Mouse (Mus musculus) thymus, adult 2 months (tissue): ENCODE measurements around the gene Taok3. TPM values are rescaled to one million over a fixed set of nuclear protein-coding genes. Genes with fewer than 3 reads are reported as not detected.

ENCODE experiments used
- DNase-seq: peaks from one replicate; pipeline ENCODE4 v3.0.0; 2021
- H3K27ac ChIP-seq: fragments of 200-500 bp; 2 replicates; pipeline ENCODE4 v1.5.1; 2012; ENCODE audit warnings: low read length, control low read depth; ENCODE audit not compliant: control insufficient read depth, insufficient read depth
- H3K27me3 ChIP-seq: fragments of 200-500 bp; 2 replicates; pipeline ENCODE4 v1.6.1; 2012; ENCODE audit warnings: mild to moderate bottlenecking, low read length, moderate library complexity, mixed read lengths; ENCODE audit not compliant: control insufficient read depth, insufficient read depth
- H3K36me3 ChIP-seq: fragments of 200-500 bp; 2 replicates; pipeline ENCODE4 v1.6.1; 2012; ENCODE audit warnings: mild to moderate bottlenecking, low read length, moderate library complexity; ENCODE audit not compliant: control insufficient read depth, insufficient read depth
- H3K4me1 ChIP-seq: fragments of 200-500 bp; replicated peaks from 2 replicates; pipeline ENCODE4 v1.6.1; 2012; ENCODE audit warnings: low read length; ENCODE audit not compliant: control insufficient read depth, insufficient read depth
- H3K4me3 ChIP-seq: fragments of 200-500 bp; 2 replicates; pipeline ENCODE4 v1.5.1; 2012; ENCODE audit warnings: mild to moderate bottlenecking, low read length, control low read depth, moderate library complexity; ENCODE audit not compliant: control insufficient read depth, insufficient read depth
- CTCF ChIP-seq: fragments of 200-500 bp; IDR thresholded peaks from 2 replicates; pipeline ENCODE4 v1.5.1; 2012; ENCODE audit warnings: mild to moderate bottlenecking, control low read depth, low read length, moderate library complexity, borderline replicate concordance; ENCODE audit not compliant: control insufficient read depth, poor library complexity, insufficient read depth; ENCODE audit errors: extremely low read depth
- POLR2A ChIP-seq: fragments of 200-500 bp; IDR thresholded peaks from 2 replicates; pipeline ENCODE4 v1.6.1; 2012; ENCODE audit warnings: mild to moderate bottlenecking, low read length, control low read depth, moderate library complexity; ENCODE audit not compliant: control insufficient read depth, poor library complexity, insufficient read depth; ENCODE audit errors: extremely low read depth
- WGBS: fragments of 180-500 bp; shearing (Covaris S2); methylation state at CpG from one replicate; pipeline ENCODE4 v1.1.7; 2018; 5-methylcytosine and 5-hydroxymethylcytosine counted together
- polyA plus RNA-seq: library from polyadenylated mRNA; depleted of rRNA; stranded (reverse); fragments of >200 nt; gene quantifications from 2 replicates; pipeline ENCODE4 v1.2.3, GENCODE M21; 2012

The Taok3 gene
- polyA plus RNA-seq, 1 experiment = 43.5 TPM

- Histone ChIP-seq H3K36me3 (peaks cover 22% of the 10 kb centered on the region), H3K27ac (no peak overlapping the region), H3K4me3 (no peak overlapping the region), H3K4me1 (peaks cover 12% of the 10 kb centered on the region), H3K27me3 (no peaks in the 10 kb centered on the region; the same call in 1 of the 2 replicates)
- no peak for TF ChIP-seq CTCF
- no peak for TF ChIP-seq POLR2A
- WGBS = 9% methylated on average over 3 of the region's 3 CpGs
- no peak for DNase-seq
Observed at GRCm38 (mm10) chr5:117182411-117182810, 62.5 kb downstream of the Taok3 start.

DNA sequence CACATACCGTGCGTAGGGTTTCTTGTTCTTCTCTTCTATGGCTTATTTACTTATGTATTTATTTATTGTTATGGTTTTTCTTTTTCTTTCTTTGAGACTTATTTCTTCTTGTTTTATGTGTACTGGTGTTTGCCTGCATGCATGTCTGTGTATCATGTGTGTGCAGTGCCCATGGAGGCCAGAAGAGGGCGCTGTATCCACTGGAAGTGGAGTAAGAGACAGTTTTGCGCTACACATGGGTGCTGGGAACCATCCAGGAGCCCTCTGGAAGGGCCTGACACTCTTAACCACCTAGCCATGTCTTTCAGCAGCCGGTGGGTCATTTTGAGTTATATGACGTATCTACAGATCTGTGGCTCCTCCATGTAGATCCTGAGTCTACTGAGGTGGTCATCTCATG is 64.9 kb downstream of the Taok3 start:
- Histone ChIP-seq H3K27me3 (no peaks in the 10 kb centered on the region; the same call in 1 of the 2 replicates), H3K27ac (no peak overlapping the region), H3K36me3 (peaks cover 31% of the 10 kb centered on the region), H3K4me3 (no peak overlapping the region), H3K4me1 (peaks cover 4% of the 10 kb centered on the region)
- 98% methylated on average over 6 of the region's 6 CpGs for WGBS
- no peak for DNase-seq
- TF ChIP-seq POLR2A (no peak), CTCF (no peak)

GRCm38 (mm10) chr5:117185673-117186072 is 65.7 kb downstream of the Taok3 start:
- no peak overlapping the region for H3K4me3 ChIP-seq
- no peak for DNase-seq
- no peak overlapping the region for H3K27ac ChIP-seq
- no peak for TF ChIP-seq POLR2A
- peak; percentile 55; the same call in 1 of the 2 replicates for TF ChIP-seq CTCF
- H3K4me1 ChIP-seq = peaks cover 4% of the 10 kb centered on the region
- peaks cover 31% of the 10 kb centered on the region for H3K36me3 ChIP-seq
- 97% methylated on average over 7 of the region's 7 CpGs for WGBS
- H3K27me3 ChIP-seq = no peaks in the 10 kb centered on the region; the same call in 1 of the 2 replicates

GRCm38 (mm10) chr5:117192061-117192460 is 72.1 kb downstream of the Taok3 start:
- Histone ChIP-seq H3K27me3 (no peaks in the 10 kb centered on the region), H3K27ac (no peak overlapping the region), H3K4me1 (no peaks in the 10 kb centered on the region), H3K4me3 (no peak overlapping the region), H3K36me3 (peaks cover 35% of the 10 kb centered on the region)
- no peak for DNase-seq
- WGBS = 97% methylated on average over 6 of the region's 6 CpGs
- TF ChIP-seq CTCF = no peak
- TF ChIP-seq POLR2A = no peak

DNA sequence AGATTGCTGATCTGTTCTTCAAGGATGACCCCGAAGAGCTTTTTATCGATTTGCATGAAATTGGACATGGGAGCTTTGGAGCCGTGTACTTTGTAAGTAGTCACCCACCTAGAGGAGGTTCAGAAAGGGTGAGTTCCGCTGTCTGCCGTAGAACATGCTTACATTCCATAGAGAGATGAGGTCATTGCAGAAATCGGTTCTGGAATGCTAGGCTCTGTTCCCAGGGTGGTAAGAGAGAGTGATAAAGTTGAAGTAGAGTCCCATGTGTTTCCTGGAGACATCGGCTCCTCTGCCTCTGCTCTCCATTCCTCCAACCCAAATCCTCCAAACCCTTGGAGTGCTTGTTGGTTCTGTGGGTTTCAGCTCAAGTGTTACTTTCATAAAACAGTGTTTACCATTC is 73.8 kb downstream of the Taok3 start:
- Histone ChIP-seq H3K27ac (no peak overlapping the region), H3K27me3 (no peaks in the 10 kb centered on the region), H3K4me3 (no peak overlapping the region), H3K4me1 (no peaks in the 10 kb centered on the region), H3K36me3 (peaks cover 43% of the 10 kb centered on the region)
- DNase-seq = no peak
- TF ChIP-seq CTCF (no peak), POLR2A (no peak)
- 95% methylated on average over 7 of the region's 7 CpGs for WGBS

DNA sequence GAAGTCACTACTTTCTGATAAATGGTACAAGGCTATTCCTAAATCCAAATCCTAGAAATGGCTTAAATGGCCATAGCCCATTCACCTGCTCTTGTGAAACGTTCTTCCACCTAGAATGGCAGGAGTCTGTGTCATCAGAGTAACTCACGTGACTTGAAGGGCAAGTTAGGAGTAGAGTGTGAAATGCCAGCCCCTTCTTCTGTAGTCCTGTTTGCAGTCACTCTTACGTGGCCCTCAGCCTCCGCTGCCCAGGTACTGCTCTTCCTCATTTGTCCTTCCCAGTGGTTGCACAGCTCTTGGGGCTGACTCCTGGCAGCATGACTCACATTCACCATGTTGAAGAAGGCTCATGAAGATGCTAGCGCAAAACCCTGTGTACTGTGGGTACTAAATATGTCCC is 74.7 kb downstream of the Taok3 start:
- no peak for TF ChIP-seq CTCF
- no peak for TF ChIP-seq POLR2A
- 99% methylated on average over 5 of the region's 5 CpGs for WGBS
- no peaks in the 10 kb centered on the region for H3K4me1 ChIP-seq
- no peaks in the 10 kb centered on the region for H3K27me3 ChIP-seq
- no peak overlapping the region for H3K27ac ChIP-seq
- H3K36me3 ChIP-seq = peaks cover 50% of the 10 kb centered on the region
- DNase-seq = no peak
- no peak overlapping the region for H3K4me3 ChIP-seq

DNA sequence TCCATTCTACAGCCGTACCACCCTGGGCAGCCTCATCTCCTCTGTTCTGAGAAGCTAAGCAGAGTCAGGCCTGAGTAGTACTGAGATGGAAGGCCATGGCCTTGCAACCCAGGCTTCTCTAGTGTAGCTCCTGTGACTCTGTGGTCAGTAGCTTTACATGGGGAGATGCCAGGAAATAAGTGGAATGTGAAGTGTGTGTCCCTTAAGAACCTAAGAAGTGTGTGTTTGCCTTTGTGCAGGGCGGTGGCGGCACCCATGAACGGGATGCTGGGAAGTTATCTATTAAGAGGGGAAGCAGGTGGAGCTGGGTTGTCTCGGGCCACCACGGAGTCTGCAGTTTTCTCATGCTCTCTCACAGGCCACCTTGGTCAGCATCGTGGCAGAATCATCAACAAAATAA is 76.6 kb downstream of the Taok3 start:
- DNase-seq = no peak
- TF ChIP-seq POLR2A (no peak), CTCF (no peak)
- Histone ChIP-seq H3K4me3 (no peak overlapping the region), H3K36me3 (peaks cover 66% of the 10 kb centered on the region), H3K4me1 (no peaks in the 10 kb centered on the region), H3K27me3 (no peaks in the 10 kb centered on the region), H3K27ac (no peak overlapping the region)
- WGBS = 97% methylated on average over 7 of the region's 7 CpGs
